Mouse (Mus musculus): ENCODE measurements around the gene Irgq. TPM values are rescaled to one million over a fixed set of nuclear protein-coding genes. Genes with fewer than 3 reads are reported as not detected.

Irgq gene
- polyA plus RNA-seq, 1 experiment from 2014 or later = 6.0 TPM

DNA sequence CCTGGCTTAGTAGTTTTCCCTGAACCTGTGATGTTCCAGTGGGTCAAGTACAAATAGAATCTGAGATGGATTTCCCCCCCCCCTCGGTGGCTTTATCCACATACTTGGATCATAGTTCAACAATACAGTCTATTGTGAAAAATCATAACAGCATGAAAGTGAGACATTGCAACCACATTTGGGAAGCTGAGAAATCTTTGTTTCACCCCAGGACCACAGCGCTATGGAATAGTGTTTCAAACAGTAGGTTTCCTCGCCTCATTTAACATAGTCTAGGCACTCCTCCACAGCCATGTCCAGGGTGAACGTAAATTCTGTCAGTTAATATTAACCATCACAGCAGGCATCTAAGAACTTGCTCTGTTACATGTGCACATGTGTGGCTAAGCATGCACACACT is 6.6 kb downstream of the Irgq start:
- WGBS = 33% methylated on average over 4 of the region's 4 CpGs
- DNase-seq (ENCODE audit: low spot score) = peak; percentile 63
- Histone ChIP-seq H3K4me3 (replicated peaks; ENCODE audit: low read depth, low read length) (no peak overlapping the region), H3K4me1 (replicated peaks; ENCODE audit: insufficient read depth, low read length) (peaks cover 15% of the 10 kb centered on the region), H3K9me3 (replicated peaks; ENCODE audit: low read length) (no peaks in the 10 kb centered on the region), H3K4me2 (ENCODE audit: low read length) (no peak overlapping the region), H3K27ac (peak overlapping the region; percentile 36; the same call in 1 of the 2 replicates), H3K27me3 (ENCODE audit: insufficient read depth, low read length) (no peaks in the 10 kb centered on the region), H3K9ac (ENCODE audit: low read depth, low read length) (no peak overlapping the region), H3K36me3 (ENCODE audit: insufficient read depth, low read length) (peaks cover 17% of the 10 kb centered on the region)
- peak; percentile 18; the same call in 1 of the 2 replicates for ATAC-seq (replicated peaks; ENCODE audit: low FRiP score, low read depth)
- TF ChIP-seq CTCF (IDR thresholded peaks at IDR 0.05; ENCODE audit: low read depth) = no peak

DNA sequence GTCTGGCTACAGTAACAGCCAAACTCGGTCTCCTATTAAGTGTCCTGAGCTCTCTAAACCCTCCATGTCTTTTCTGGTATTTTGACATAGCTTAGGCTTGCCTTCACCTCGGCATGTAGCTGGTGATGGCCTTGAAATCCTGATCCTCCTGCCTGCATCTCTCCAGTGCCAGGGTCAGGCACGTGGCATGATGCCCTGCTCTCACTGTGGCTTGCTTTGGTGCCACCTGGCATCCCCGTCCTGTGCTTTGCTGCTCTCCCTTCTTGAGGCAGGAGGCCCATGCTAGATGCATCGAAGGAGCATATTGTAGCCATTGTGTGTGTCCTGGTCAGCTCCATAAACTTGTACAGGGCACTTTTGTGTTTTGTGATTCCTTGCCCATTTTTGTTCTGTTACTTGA is 7.1 kb downstream of the Irgq start:
- Histone ChIP-seq H3K27ac (peak overlapping the region; percentile 36; the same call in 1 of the 2 replicates), H3K9me3 (replicated peaks; ENCODE audit: low read length) (no peaks in the 10 kb centered on the region)
- 47% methylated on average over 5 of the region's 5 CpGs for WGBS

DNA sequence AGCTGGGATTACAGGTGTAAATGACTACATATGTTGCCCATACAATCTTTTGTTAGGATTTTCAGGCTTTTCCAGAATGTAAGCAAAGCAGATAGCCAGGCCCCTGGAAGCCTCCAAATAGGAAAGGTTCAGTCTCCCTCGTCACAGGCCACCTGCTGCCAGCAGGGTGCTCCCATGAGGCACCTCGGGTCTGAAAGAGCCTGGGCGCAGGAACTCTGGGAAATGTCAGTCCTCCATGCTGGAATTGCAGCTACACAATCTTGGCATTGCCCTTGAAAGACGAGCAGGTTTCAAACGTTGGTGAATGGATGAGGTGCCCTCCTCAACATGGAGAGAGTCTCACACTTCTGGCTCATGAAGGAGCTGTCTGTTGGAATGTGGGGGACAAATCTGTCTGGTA is 7.7 kb downstream of the Irgq start:
- no peak overlapping the region for H3K27ac ChIP-seq
- no peak overlapping the region for H3K4me3 ChIP-seq (replicated peaks; ENCODE audit: low read depth, low read length)
- H3K4me1 ChIP-seq (replicated peaks; ENCODE audit: insufficient read depth, low read length) = peaks cover 11% of the 10 kb centered on the region
- 40% methylated on average over 5 of the region's 5 CpGs for WGBS
- ATAC-seq (replicated peaks; ENCODE audit: low FRiP score, low read depth) (no peak), DNase-seq (ENCODE audit: low spot score) (no peak)
- H3K9me3 ChIP-seq (replicated peaks; ENCODE audit: low read length) = no peaks in the 10 kb centered on the region
- peak; percentile 38; the same call in 1 of the 2 replicates for TF ChIP-seq CTCF (IDR thresholded peaks at IDR 0.05; ENCODE audit: low read depth)
- peaks cover 16% of the 10 kb centered on the region for H3K36me3 ChIP-seq (ENCODE audit: insufficient read depth, low read length)
- H3K4me2 ChIP-seq (ENCODE audit: low read length) = no peak overlapping the region
- H3K9ac ChIP-seq (ENCODE audit: low read depth, low read length) = 0 out of 2 replicates have a peak overlapping the region, but pooled peaks have one; percentile 13
- H3K27me3 ChIP-seq (ENCODE audit: insufficient read depth, low read length) = no peaks in the 10 kb centered on the region

More for the DNA sequence above, 7.1 kb downstream of the Irgq start:
- no peak for TF ChIP-seq CTCF (IDR thresholded peaks at IDR 0.05; ENCODE audit: low read depth)
- Histone ChIP-seq H3K4me2 (ENCODE audit: low read length) (no peak overlapping the region), H3K4me3 (replicated peaks; ENCODE audit: low read depth, low read length) (no peak overlapping the region), H3K9ac (ENCODE audit: low read depth, low read length) (0 out of 2 replicates have a peak overlapping the region, but pooled peaks have one; percentile 5), H3K36me3 (ENCODE audit: insufficient read depth, low read length) (peaks cover 17% of the 10 kb centered on the region), H3K27me3 (ENCODE audit: insufficient read depth, low read length) (no peaks in the 10 kb centered on the region), H3K4me1 (replicated peaks; ENCODE audit: insufficient read depth, low read length) (peaks cover 11% of the 10 kb centered on the region)
- peak; percentile 21 for DNase-seq (ENCODE audit: low spot score)
- 0 out of 2 replicates have a peak, but pooled peaks have one; percentile 11 for ATAC-seq (replicated peaks; ENCODE audit: low FRiP score, low read depth)

DNA sequence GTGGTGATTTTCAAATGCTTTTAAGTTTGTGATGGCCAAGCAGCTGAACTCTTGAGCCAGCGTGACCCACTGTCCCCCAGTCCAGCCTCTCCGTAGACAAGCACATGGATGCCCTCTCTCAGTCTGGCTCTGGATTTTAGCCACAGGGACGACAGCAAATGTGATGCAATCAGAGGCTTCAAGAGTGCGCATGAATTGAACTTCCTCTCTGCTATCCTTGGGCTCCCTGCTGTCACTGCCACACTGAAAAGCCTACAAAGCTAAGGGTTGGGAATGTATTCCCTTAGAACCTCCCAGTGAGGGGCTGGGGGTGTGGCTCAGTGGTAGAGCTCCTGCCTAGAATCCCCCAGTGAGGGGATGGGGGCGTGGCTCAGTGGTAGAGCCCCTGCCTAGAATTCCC is 8.2 kb downstream of the Irgq start:
- no peaks in the 10 kb centered on the region for H3K27me3 ChIP-seq (ENCODE audit: insufficient read depth, low read length)
- peaks cover 11% of the 10 kb centered on the region for H3K4me1 ChIP-seq (replicated peaks; ENCODE audit: insufficient read depth, low read length)
- no peaks in the 10 kb centered on the region for H3K9me3 ChIP-seq (replicated peaks; ENCODE audit: low read length)
- TF ChIP-seq CTCF (IDR thresholded peaks at IDR 0.05; ENCODE audit: low read depth) = no peak
- H3K4me3 ChIP-seq (replicated peaks; ENCODE audit: low read depth, low read length) = no peak overlapping the region
- peaks cover 10% of the 10 kb centered on the region for H3K36me3 ChIP-seq (ENCODE audit: insufficient read depth, low read length)
- DNase-seq (ENCODE audit: low spot score) = no peak
- ATAC-seq (replicated peaks; ENCODE audit: low FRiP score, low read depth) = no peak
- no peak overlapping the region for H3K9ac ChIP-seq (ENCODE audit: low read depth, low read length)
- no peak overlapping the region for H3K27ac ChIP-seq
- WGBS = 86% methylated on average over 5 of the region's 5 CpGs
- H3K4me2 ChIP-seq (ENCODE audit: low read length) = no peak overlapping the region

DNA sequence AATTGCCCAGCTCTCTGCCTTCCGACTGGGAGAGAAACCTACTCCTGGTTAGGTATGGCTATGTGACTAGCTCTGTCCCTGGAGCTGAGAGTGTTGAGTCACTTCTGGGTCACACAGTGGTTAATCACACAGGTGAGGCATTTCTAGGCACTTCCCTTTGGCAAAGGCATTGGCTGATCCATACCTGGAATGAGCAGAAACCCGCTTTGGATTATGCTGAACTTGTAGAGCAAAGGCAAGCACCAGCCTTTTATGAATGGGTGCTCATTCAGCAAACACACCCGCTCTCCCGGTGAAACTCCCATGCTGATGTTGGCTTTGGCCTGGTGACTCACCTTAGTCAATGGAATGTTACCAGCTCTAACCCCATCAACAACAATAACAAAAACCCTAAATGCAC is 9.2 kb downstream of the Irgq start:
- DNase-seq (ENCODE audit: low spot score) = no peak
- 91% methylated on average over 4 of the region's 4 CpGs for WGBS
- no peak for TF ChIP-seq CTCF (IDR thresholded peaks at IDR 0.05; ENCODE audit: low read depth)
- Histone ChIP-seq H3K9ac (ENCODE audit: low read depth, low read length) (no peak overlapping the region), H3K9me3 (replicated peaks; ENCODE audit: low read length) (no peaks in the 10 kb centered on the region), H3K4me1 (replicated peaks; ENCODE audit: insufficient read depth, low read length) (peaks cover 11% of the 10 kb centered on the region; the same call in 1 of the 2 replicates), H3K4me3 (replicated peaks; ENCODE audit: low read depth, low read length) (no peak overlapping the region), H3K27me3 (ENCODE audit: insufficient read depth, low read length) (no peaks in the 10 kb centered on the region), H3K4me2 (ENCODE audit: low read length) (no peak overlapping the region), H3K36me3 (ENCODE audit: insufficient read depth, low read length) (peaks cover under 1% of the 10 kb centered on the region), H3K27ac (no peak overlapping the region)
- ATAC-seq (replicated peaks; ENCODE audit: low FRiP score, low read depth) = no peak

DNA sequence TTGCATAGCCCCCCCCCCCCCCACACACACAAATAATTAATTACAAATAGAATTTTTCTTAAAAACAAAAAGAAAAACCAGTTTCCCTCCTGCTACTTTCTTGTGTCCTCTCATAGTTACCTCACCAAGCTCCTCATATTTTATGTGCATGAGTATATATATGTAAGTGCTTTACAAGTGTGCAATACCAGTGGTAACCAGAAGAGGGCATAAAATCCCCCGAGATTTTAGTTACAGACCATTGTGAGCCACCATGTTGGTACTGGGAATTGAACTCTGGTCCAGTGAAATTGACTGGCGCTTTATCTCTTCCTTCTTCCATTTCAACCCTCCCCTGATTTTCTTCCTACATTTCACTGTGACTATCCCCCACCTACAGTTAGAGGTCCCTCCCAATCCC is 14.0 kb downstream of the Irgq start:
- H3K4me2 ChIP-seq (ENCODE audit: low read length) = no peak overlapping the region
- DNase-seq (ENCODE audit: low spot score) = no peak
- H3K36me3 ChIP-seq (ENCODE audit: insufficient read depth, low read length) = peaks cover 3% of the 10 kb centered on the region; the same call in 1 of the 2 replicates
- no peak overlapping the region for H3K27ac ChIP-seq
- TF ChIP-seq CTCF (IDR thresholded peaks at IDR 0.05; ENCODE audit: low read depth) = peak; percentile 41; the same call in 1 of the 2 replicates
- no peak overlapping the region for H3K4me3 ChIP-seq (replicated peaks; ENCODE audit: low read depth, low read length)
- H3K9ac ChIP-seq (ENCODE audit: low read depth, low read length) = no peak overlapping the region
- no peaks in the 10 kb centered on the region for H3K9me3 ChIP-seq (replicated peaks; ENCODE audit: low read length)
- H3K27me3 ChIP-seq (ENCODE audit: insufficient read depth, low read length) = no peaks in the 10 kb centered on the region
- H3K4me1 ChIP-seq (replicated peaks; ENCODE audit: insufficient read depth, low read length) = peaks cover 7% of the 10 kb centered on the region
- WGBS = 77% methylated on average over 2 of the region's 2 CpGs
- no peak for ATAC-seq (replicated peaks; ENCODE audit: low FRiP score, low read depth)
